Mouse (Mus musculus) v-Abl transformed pro-B cells (cell line): ENCODE results near the gene Lag3.

ENCODE experiments used
- in situ Hi-C, 2 experiments: fragments of 400-800 bp; cut with MboI; formaldehyde crosslinking; loops; one replicate each; pipeline ENCODE4 v1.15.1; 2025; ENCODE audit not compliant: unreplicated experiment in 2 of 2

Gene Lag3

DNA sequence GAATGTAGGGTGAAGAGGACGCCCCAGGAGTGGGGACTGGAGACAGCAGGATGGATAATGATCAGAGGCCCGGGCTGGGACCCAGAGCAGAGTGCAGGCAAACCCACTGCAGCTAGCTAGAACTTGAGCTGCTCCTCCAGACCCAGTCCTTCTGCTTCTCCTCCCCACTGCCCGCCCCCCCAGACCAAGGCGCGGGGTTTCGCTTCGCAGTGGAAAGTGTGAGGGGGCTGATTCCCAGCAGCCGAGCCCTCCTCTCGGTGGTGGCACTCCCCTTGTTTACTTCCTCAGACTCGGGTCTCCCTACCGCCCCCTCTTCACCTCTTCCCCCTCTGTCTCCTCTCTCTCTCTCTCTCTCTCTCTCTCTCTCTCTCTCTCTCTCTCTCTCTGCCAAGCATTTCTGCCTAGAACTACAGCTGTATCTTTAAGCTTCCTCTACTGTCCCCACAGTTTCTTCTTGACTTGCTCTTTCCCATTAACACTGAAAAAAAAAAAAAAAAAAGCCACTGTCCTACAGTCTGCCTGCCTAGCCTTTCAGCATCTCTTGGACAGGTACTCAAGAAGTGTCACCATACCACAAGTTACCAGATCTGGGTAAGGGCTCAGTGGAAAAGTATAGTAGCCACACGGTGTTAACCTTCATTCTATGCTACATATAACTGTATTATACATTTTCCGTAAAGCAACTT, at the start of gene Lag3:
Lag3 (minus strand) TSS at position 173 of the 686 bp plus-strand sequence.
- in situ Hi-C loops = loop anchor here in 1 of 2 experiments (25.0 kb wide), 2 partner anchors 126 to 351 kb away; partner anchors contain the start of genes Acrbp and Ing4

DNA sequence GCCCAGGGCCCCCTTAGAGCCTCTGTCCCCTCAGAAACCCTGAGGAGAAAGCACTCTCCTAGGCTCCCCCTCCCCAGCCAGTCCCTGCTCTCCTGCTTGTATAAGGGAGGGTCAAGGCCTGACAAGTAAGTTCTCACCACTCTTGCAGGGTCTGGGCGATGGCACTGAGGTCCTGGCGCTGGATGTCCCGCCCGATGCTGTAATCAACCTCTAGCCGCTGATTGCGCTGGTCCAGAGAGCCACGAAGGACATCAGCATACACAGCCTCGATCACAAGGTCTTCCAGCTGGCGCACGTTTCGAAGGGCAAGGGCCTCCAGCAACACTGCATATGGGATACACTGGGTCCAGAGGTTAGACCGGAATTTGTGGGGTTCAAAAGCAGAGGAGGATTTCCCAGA, 49.5 kb upstream of the Lag3 start:
- in situ Hi-C loops = loop anchor here in 1 of 2 experiments (10.0 to 25.0 kb wide), 2 partner anchors 106 to 549 kb away; partner anchors contain the start of genes P3h3 and Pex5

DNA sequence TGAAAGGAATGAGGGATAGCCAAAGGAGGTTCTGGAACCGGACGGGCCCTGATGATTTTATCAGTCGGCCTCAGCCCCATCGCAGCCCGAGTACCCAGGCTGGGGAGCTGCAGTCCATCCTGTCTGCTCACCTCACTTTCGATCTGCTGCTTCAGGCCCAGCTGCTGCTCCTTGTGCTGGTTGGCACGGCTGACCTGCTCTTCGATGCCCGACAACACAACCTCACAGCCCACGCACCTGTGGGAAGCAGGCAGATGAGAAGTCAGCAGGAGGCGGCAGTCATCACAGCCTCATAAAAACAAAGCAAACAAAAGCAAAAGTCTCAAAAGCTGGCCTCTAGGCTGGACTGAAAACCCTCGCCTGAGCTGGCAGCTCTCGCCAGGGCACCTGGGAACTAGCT, 48.5 kb upstream of the Lag3 start:
- in situ Hi-C loops = loop anchor here in 1 of 2 experiments (10.0 to 25.0 kb wide), 2 partner anchors 105 to 548 kb away; partner anchors contain the start of genes P3h3 and Pex5

DNA sequence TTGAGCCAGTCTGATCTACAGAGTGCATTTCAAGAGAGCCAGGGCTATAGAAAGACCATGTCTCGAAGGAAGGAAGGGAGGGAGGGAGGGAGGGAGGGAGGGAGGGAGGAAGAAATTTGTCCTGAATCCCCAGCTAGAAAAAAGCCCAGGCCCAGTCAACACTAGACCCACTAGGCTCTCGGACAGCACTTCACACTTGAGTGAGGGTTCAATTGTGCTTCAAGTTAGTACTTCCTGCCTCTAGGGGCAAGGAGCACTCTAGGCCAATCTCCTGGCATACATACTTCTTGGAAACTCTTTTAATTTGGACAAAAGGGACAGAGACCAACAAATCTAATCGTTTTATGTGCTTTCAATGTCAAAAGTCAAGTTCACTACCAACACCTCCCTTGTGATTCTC, 46.6 kb upstream of the Lag3 start:
- in situ Hi-C loops = loop anchor here in 1 of 2 experiments (25.0 kb wide), 1 partner anchor 546 kb away; the partner anchor contains the start of gene Pex5

DNA sequence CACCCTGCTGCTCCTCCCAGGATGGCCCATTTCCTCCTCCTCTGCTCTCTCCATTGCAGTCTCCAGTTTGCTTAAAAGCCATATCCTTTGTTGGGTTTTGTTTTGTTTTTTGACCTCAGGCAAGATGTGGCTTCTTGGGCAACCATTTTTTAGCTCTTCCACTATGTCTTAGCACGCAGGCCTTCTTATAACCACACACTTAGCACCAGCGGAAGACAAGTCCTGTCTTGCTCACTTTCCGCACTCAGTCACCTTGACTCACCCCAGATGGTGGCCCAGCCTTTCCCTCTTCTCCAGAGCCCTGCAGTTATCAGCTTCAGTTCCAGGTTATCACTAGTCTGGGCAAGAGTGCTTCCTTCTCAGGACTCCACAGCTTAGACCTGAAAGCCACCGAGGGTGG, 43.7 kb upstream of the Lag3 start:
- in situ Hi-C loops = loop anchor here in 1 of 2 experiments (25.0 kb wide), 1 partner anchor 543 kb away; the partner anchor contains the start of gene Pex5

DNA sequence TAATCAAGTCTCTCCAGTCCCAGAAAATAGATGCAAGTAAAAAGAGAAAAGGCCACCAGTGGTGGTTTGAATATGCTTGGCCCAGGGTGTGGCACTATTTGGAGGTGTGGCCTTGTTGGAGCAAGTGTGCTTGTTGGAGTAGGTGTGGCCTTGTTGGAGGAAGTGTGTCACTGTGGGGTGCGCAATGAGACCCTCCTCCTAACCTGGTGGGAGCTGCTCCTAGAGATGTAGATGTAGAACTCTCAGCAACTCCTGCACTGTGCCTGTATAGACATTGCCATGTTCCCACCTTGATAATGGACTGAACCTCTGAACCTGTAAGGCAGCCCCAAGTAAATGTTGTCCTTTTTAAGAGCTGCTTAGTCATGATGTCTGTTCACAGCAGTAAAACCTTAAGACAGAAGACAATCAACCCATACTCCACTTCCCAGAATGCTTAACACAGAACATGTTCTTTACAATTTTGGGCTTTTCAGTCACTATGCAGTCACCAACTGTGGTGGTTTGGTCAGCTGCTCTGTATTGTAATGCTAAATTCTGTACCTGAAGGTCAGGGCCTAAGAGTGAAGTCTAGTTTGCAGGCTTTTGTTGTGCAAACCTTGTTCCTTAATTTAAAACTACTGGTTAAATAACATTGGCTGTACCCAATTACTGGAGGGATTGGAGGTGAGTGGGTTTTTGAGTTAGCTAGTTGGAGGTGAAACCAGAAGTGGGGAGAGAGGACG, 42.6 kb upstream of the Lag3 start:
- in situ Hi-C loops = loop anchor here in 1 of 2 experiments (25.0 kb wide), 1 partner anchor 542 kb away; the partner anchor contains the start of gene Pex5

DNA sequence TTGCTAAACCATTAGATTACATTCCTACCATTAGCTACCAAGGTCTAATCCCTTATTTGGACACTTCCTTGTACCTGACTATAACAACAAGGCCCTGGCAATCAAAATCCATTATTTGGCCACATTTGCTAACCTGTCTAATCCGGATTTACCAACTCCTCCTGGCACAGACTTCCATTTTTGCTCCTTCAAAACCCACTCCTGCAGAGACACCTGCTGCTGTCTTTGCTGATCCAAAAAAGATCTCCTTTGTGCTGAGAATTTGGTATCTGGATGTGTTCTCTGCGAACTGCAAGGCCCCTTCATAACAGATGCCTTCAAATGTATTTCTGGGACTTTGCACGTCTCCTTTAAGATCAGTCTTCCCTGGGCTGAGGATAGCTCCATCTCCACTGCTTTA, 32.0 kb upstream of the Lag3 start:
- in situ Hi-C loops = no loop called here

DNA sequence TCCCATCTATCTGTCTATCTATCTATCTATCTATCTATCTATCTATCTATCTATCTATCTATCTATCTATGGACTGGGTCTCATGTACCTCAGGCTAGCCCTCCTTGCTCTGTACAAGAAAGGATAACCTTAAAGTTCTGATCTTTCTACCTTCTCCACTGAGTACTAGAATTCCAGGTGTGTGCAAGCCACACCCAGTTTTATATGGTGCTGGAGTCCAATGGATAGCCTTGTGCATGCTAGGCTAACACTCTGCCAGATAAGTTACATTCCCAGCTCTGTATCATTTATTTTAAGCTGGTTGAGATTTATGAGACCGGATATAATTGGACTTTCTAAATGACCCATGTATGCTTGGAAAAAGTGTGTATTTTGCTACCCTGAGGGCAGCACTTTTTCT, 30.2 kb upstream of the Lag3 start:
- in situ Hi-C loops = no loop called here

DNA sequence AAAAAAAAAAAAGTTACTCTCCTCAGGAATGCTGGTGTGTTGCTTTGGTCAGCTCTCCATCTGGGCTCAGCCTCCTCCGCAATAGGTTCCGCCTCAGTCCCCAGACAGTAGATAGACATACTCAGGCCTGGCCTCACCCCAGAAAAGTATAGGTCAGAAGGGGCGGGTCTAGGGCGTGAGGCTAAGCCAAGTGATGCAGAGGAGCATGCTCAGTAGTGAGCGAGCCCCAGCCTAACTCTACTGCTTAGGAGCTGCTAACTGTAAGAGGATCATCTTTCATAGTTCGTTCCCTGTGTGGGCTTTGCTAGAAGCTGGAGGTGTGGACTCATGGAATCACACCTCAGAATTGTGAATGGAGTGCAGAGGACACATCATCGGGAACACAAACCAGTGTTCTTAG, 27.0 kb upstream of the Lag3 start:
- in situ Hi-C loops = no loop called here

DNA sequence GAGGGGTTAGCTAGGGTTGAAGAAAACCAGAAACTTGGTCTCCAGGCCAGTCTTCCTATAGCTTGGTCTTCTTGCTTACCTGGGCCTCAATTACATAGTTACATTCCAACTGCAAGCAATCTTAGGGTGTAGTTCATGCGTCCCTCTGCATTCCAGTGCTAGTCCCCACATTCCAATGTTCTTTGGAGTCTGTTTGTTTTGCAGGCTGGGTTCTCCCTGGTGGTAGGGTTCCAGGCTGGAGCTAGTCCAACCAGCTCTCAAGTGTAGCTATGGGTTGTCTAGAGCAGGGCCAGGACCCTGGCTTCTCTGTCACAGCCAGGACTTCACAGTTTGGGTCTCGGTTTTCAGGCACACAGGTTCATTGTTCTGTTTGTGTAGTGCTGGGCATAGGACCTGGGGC, 26.0 kb upstream of the Lag3 start:
- in situ Hi-C loops = no loop called here

DNA sequence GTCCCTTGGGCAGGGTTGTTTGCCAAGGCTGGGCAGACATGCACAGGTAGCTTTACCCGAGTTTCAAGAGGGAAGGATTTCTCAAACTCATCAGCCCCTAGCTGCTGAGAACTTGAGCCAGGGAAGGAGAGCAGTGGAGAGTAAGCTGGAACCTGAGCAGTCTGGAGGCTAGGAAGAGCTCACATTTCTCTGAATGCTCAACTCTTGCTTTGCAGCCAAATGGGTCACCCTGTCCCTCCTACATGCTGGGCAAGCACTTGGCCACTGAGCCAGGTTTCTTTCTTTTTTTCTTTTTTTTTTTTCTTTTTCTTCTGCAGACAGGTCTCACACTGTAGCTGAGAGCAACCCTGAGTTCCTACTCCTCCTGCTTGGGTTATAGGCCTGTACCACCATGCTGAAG, 25.2 kb upstream of the Lag3 start:
- in situ Hi-C loops = no loop called here

DNA sequence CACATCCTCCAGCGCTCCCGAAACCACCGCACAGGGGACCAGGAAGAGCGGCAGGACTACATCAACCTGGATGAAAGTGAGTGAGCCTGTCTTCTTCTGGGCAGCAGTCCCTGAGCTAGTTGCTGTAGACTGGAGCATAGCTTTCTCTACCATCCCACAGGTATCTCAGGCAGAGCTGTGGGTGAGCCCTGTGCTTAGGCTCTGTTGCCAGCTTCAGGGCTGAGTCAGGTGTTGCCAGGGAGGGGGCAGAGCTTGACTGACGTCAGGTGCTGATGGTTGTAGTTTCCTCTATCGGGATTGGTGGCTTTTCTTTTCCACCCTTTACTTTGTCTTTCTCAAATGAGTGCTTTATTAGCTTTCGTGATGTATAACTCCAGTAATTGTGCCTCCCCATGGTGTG, 23.2 kb upstream of the Lag3 start:
- in situ Hi-C loops = no loop called here

DNA sequence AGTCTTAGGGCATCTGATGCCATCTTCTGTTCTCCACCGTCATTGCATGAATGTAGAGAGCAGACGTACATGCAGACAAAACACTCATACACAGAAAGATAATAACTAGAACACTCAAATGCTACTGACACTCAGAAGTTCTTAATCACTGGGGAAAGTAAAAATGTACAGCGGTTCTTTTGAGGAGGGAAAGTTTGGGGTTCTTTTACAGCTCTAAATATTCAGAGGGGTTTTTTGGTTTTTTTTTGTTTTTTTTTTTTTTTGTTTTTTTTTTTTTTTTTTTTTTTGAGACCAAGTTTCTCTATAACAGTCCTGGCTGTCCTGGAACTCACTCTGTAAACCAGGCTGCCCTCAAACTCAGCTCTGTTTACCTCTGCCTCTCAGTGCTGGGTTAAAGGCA, 21.6 kb upstream of the Lag3 start:
- in situ Hi-C loops = no loop called here

DNA sequence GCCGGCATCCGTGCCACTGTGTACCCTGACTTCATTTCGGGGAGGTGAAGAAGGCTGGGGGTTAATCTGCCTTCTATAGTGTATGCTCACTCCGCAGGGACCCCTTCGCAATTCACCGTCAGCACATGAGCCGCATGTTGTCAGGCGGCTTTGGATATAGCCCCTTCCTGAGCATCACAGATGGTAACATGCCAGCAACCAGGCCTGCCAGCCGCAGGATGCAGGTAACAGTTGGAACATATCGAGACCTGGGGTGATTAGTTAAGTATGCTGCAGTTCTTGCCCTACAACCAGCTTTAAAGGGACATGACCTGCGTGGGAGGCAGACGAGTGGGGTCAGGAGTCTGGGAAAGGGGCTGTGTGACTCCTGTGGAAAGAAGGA, 20.8 kb upstream of the Lag3 start:
- in situ Hi-C loops = no loop called here

DNA sequence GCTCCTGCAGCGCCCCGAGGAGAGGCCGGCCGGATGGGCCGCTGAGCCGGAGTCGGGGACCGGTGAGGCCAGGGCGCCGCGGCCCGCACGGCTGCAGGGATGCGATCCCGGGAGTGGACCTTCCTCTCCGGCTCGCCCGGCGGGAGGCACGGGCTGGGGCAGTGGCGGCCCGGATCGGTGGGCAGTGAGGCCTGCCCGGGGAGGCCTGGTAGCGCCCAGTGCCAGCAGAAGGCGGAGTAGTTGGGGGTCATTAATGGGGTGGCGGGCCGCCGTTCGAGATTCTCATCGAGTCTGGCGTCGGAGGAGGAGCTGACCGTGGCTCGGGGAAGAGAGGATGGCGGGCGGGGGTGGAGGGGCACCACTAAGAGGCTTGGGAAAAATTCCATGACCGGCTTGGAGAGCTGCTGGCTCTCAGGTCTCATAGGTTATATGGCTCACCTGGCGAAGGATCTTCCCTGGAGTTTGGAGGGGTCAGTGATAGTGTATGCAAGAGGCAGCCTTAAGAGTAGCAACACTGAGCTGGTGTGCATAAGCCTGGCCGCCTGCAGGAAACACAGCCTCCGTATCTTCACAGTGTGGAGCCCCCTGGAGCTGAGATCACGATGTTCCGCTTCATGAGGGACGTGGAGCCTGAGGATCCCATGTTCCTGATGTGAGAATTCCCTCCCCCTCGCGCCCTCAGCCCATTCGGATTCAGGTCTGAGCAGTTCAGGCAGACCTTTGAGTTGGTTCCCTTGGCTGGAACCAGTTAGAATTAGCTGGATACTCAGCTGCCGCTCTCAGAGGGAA, 20.2 kb upstream of the Lag3 start:
- in situ Hi-C loops = no loop called here

DNA sequence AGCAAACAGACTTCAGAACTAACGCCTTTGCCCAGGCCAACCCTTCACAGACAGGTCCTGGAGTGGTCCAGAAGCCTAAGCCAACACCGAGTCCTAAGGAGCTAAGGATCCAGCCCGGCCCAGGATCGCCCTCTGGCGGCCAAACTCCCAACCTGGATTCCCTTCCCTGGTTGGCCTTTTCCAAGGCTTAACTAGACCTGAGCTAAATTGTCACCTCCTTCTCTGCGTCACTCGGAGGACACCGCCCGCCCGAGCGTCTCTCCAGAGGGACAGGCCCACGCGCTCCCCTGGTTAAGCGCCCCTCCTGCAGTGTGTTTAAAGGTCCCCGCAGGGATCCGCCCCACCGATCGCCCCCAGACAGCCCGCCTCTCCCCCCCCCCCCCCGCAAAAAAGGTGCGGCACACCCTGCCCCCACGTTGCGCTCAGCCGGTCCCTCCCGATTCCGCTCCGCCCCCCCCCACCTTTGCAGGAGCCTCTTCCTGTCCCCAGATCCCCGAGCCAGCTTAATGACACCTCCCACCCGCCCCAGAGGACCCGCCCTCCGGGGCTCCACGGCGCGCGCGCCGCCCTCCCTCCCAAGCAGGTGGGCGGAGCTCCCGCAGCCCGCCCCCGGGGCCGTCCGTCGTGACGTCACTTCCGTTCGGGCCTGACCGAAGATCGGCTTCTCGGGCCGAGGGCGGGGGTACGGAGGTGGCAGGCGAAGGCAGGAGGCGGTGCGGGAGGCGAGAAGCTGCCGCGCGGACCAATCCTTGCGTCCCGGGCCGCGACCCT, 19.4 kb upstream of the Lag3 start, which contains the start of gene Mlf2:
Mlf2 (plus strand) TSS at position 633 of the 771 bp plus-strand sequence.
- in situ Hi-C loops = no loop called here

DNA sequence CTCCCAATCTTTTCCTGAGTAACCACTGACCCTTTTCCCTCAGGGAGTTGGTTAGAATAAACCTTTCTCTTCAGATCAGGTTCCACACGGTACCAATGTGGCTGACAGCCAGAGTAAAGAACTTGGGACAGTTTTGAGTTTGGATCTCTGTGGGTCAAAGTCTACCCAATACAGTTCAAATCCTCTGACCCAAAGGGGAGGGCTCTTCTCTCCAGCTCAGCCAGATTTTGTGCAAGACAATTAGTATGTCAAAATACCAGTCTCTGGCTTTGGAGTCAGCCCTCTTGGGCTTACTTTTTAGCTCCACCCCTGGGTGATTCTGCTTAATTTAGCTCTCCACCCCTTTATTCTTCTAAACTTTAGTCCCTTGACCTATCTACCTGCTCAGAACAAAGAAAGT, 18.7 kb upstream of the Lag3 start:
- in situ Hi-C loops = no loop called here

DNA sequence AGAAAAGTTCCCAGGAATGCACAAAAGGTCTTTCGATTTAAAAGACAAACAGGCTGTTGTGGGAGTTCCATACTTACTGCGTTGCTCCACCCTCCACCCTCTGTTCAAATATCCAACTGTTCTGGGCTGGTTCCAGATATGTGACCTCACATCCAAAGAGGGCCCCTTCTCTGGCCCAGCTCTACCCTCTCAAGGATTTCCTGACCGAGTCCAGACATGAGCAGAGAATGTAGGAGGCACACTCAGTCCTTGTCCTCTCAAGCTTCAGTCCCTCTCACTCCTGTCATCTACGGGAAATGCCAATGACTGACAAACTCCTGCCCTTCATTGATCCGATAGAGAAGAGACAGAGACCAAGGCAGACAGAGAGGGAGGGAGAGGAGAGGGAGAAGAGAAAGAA, 14.4 kb upstream of the Lag3 start:
- in situ Hi-C loops = no loop called here

DNA sequence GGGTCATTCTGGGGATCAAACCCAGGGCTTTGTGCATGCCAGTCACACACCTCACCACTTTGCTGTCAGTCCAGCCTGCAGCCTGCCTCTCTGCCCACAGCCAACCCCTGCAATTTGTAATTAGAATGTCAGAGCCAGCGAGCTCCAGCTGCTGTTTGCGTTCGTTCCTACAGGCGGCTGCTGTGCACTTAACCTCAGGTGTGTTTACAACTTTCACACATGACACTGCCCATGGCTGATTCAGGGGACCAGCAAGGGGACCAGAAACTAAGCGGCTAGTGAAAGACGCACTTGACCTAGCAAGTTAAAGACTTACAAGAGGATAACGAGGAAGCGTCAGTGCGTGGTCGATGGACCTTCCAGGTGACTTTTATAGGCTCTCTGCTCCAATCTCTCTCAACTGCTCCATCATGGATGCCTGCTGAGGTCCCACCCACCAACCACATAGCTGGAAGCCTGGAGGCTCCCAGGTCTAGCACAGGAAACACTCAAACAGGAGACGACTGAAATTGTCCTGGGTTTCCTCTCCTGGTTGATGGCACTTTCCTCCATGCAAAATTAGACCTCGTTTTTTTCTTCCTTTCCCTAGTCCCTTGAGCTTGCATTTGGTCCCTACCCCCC, 13.8 kb upstream of the Lag3 start:
- in situ Hi-C loops = no loop called here

DNA sequence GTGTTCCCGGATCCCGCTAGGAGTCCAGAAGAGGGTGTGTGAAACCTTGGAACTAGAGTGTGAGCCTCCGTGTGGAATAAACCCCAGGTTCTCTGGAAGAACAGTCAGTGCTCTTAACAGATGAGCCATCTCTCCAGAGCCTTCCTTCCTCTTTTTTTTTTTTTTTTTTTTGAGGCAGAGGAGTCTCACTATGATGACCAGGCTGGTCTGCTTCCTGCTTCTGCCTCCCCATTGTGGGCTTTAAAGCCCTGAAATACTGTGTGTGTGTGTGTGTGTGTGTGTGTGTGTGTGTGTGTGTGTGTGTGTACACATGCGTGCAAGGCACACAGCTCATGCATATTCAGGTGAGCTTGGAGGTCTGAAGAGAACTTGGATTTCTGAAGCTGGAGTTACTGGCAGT, 10.0 kb upstream of the Lag3 start:
- in situ Hi-C loops = loop anchor here in 1 of 2 experiments (25.0 kb wide), 2 partner anchors 116 to 341 kb away; partner anchors contain the start of genes Acrbp and Ing4
